Mouse (Mus musculus) lung, embryonic 15.5 days (tissue): ENCODE measurements around the gene Zfp503. TPM values are rescaled to one million over a fixed set of nuclear protein-coding genes. Genes with fewer than 3 reads are reported as not detected.
A peak's percentile ranks its signal among the peaks of the same experiment; 100 is the strongest.

Experiments
- ATAC-seq: fragments of 200-750 bp; cut with Nextera tagmentation; 2 replicates; pipeline ENCODE4 v1.8.0; 2017; ENCODE audit warnings: moderate number of reproducible peaks, borderline replicate concordance; ENCODE audit not compliant: low FRiP score, low TSS enrichment; ENCODE audit errors: extremely low read depth
- H3K27ac ChIP-seq: fragments of 300-500 bp; sonication (generic); 2 replicates; pipeline ENCODE4 v1.5.1; 2015; ENCODE audit warnings: moderate library complexity, mild to moderate bottlenecking, inconsistent platforms
- H3K27me3 ChIP-seq: fragments of 300-500 bp; sonication (generic); 2 replicates; pipeline ENCODE4 v1.6.1; 2015; ENCODE audit warnings: inconsistent platforms
- H3K36me3 ChIP-seq: fragments of 300-500 bp; sonication (generic); 2 replicates; pipeline ENCODE4 v1.6.1; 2015; ENCODE audit warnings: inconsistent platforms
- H3K4me1 ChIP-seq: fragments of 300-500 bp; sonication (generic); 2 replicates; pipeline ENCODE4 v1.6.1; 2015; ENCODE audit warnings: inconsistent platforms
- H3K4me2 ChIP-seq: fragments of 300-500 bp; sonication (generic); 2 replicates; pipeline ENCODE4 v1.6.1; 2015; ENCODE audit warnings: inconsistent platforms, mild to moderate bottlenecking, moderate library complexity
- H3K4me3 ChIP-seq: fragments of 300-500 bp; sonication (generic); 2 replicates; pipeline ENCODE4 v1.5.1; 2015; ENCODE audit warnings: mild to moderate bottlenecking, inconsistent platforms
- H3K9ac ChIP-seq: fragments of 300-500 bp; sonication (generic); 2 replicates; pipeline ENCODE4 v1.6.1; 2015; ENCODE audit warnings: inconsistent platforms
- H3K9me3 ChIP-seq: fragments of 300-500 bp; sonication (generic); 2 replicates; pipeline ENCODE4 v1.6.1; 2016; ENCODE audit warnings: inconsistent platforms
- WGBS: fragments of 180-500 bp; shearing (Covaris S2); methylation state at CpG from one replicate; pipeline ENCODE4 v1.1.7; 2015; 5-methylcytosine and 5-hydroxymethylcytosine counted together
- polyA plus RNA-seq: library from polyadenylated mRNA; unstranded; fragments of >200 nt; fragmentation: Nextera tagmentation; extraction: Ambion mirVana; gene quantifications from 2 replicates; pipeline ENCODE4 v1.2.1, GENCODE M21; 2015

The Zfp503 gene
- polyA plus RNA-seq, 1 experiment from 2014 or later, result 26.8 TPM

DNA sequence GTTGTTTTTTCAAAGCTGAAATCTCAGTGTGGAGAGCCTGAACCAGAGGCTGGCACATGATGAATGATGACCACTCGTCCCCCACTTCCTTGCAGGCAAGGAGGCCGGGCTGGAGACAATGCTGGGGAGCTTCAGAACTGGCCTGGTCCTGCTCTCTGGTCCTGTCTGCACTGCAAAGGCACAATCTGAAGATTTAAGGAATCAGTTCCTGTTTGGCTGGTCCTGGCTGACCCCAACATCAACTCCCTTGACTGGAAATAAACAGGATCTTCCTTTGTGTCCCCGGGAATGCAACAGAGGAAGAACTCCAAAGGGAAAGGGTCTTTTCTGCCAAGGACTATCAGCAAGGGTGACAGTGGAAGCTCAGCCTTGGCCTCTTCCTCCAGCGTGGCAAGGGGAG is 25.4 kb upstream of the Zfp503 start:
- H3K27ac ChIP-seq, result 0 out of 2 replicates have a peak overlapping the region, but pooled peaks have one; percentile 3
- H3K9ac ChIP-seq, result no peak overlapping the region
- H3K27me3 ChIP-seq, result no peaks in the 10 kb centered on the region
- no peak for ATAC-seq
- no peak overlapping the region for H3K4me2 ChIP-seq
- WGBS, result 22% methylated on average over 4 of the region's 4 CpGs
- H3K4me1 ChIP-seq, result peaks cover 28% of the 10 kb centered on the region
- no peaks in the 10 kb centered on the region for H3K36me3 ChIP-seq
- H3K4me3 ChIP-seq, result no peak overlapping the region
- H3K9me3 ChIP-seq, result no peaks in the 10 kb centered on the region

DNA sequence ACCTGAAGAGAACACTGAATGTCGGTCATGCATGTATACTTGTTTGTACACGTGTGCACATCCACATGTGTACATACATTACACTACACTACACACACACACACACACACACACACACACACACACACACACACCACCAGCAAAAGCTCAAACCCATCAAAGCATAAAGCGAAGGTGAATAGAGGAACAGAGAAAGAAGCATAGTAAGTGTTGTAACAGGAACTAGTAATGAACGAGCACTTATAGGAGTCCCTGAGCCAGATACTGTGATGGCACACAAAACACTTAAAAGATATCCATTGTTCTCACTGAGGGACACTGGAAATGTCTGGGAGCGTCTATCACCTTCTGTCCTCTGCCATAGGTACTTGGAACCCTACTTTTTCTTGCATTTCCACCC is 24.9 kb upstream of the Zfp503 start:
- Histone ChIP-seq H3K4me3 (no peak overlapping the region), H3K27me3 (no peaks in the 10 kb centered on the region), H3K27ac (0 out of 2 replicates have a peak overlapping the region, but pooled peaks have one; percentile 3), H3K4me1 (peaks cover 24% of the 10 kb centered on the region), H3K9me3 (no peaks in the 10 kb centered on the region), H3K9ac (no peak overlapping the region), H3K36me3 (no peaks in the 10 kb centered on the region), H3K4me2 (no peak overlapping the region)
- 74% methylated on average over 5 of the region's 5 CpGs for WGBS
- no peak for ATAC-seq

DNA sequence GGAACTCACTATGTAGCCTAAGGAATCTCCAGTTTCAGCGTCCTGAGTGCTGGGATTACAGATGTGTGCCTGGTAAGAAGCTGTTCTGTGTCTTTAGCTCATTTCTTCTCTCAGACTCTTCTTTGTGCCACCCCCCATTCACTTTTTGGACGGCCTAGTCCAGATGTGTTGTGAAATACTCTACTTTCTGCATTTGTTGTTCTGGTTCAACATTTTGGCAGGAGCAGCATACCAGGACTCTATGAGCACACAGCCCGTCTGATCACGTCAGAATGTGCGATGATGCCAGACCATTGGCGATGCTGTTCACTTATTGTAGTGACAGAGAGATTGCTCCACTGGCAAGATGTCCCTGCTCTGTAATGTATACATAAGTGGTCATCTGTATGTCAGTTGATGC is 17.6 kb upstream of the Zfp503 start:
- no peaks in the 10 kb centered on the region for H3K36me3 ChIP-seq
- no peak for ATAC-seq
- no peak overlapping the region for H3K9ac ChIP-seq
- 0 out of 2 replicates have a peak, but pooled peaks cover 3% of the 10 kb centered on the region for H3K4me1 ChIP-seq
- H3K4me3 ChIP-seq, result no peak overlapping the region
- H3K4me2 ChIP-seq, result no peak overlapping the region
- H3K27me3 ChIP-seq, result no peaks in the 10 kb centered on the region
- WGBS, result 73% methylated on average over 6 of the region's 6 CpGs
- no peaks in the 10 kb centered on the region for H3K9me3 ChIP-seq
- H3K27ac ChIP-seq, result no peak overlapping the region

DNA sequence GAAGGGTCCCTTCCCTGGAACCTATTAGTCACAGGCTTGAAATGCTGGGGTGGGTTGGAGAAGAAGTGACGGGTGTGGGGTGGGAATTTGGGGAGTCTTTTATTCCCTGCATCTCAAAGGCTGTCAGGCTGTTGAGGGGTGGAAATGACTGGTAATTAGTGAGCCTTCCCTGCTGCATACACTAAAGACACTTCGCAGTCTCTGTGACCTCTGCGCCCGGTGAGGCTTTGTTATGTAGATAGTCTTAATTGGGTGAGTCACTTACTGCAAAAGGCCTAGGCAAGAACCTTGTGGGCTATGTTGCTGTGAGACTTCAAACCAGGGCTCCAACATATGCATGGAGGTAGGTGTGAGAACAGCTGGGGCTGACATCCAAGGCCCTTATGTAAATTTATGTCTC is 15.5 kb upstream of the Zfp503 start:
- Histone ChIP-seq H3K9ac (no peak overlapping the region), H3K4me1 (0 out of 2 replicates have a peak, but pooled peaks cover 3% of the 10 kb centered on the region), H3K27ac (no peak overlapping the region), H3K36me3 (no peaks in the 10 kb centered on the region), H3K4me2 (no peak overlapping the region), H3K27me3 (no peaks in the 10 kb centered on the region), H3K4me3 (no peak overlapping the region), H3K9me3 (no peaks in the 10 kb centered on the region)
- WGBS, result 74% methylated on average over 4 of the region's 4 CpGs
- no peak for ATAC-seq

DNA sequence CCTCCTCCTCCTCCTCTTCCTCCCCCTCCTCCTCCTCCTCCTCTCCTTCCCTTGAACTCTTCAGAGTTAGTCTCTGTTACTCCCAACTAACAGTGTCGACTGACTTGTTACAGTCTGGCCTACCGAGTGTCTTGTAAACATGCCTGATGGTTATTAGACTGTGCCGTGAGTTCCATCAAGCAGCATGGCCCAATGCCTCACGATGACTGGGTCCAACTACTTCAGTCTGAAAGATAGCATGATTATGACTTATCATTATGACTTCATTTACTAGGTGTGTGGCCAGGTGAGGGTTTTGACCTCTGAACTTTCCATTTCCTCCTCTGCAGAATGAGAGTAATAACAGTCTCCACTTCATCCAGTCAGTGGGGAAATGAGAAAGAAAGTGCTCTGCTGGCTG is 14.2 kb upstream of the Zfp503 start:
- 53% methylated on average over 4 of the region's 4 CpGs for WGBS
- no peak overlapping the region for H3K4me2 ChIP-seq
- 0 out of 2 replicates have a peak, but pooled peaks cover 3% of the 10 kb centered on the region for H3K4me1 ChIP-seq
- no peak overlapping the region for H3K4me3 ChIP-seq
- H3K27ac ChIP-seq, result no peak overlapping the region
- H3K9me3 ChIP-seq, result no peaks in the 10 kb centered on the region
- no peak for ATAC-seq
- no peaks in the 10 kb centered on the region for H3K36me3 ChIP-seq
- H3K27me3 ChIP-seq, result no peaks in the 10 kb centered on the region
- H3K9ac ChIP-seq, result no peak overlapping the region

DNA sequence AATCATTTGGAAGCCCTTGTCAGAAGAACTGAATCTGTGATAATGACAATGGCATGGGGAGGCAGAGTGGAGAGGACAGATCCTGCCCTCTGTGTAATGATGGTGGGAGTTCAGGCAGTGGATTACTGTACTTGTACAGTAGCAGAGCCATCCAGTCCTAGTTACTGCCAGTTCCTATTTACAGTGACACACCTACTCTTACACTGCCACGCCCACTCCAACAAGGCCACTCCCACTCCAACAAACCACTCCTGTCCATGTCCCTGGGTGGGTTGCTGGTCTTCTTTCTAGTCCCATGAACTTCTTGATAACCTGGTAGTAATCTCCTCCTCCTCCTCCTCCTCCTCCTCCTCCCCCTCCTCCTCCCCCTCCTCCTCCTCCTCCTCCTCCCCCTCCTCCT is 13.8 kb upstream of the Zfp503 start:
- H3K4me3 ChIP-seq, result no peak overlapping the region
- no peak overlapping the region for H3K9ac ChIP-seq
- no peak for ATAC-seq
- H3K9me3 ChIP-seq, result no peaks in the 10 kb centered on the region
- H3K27me3 ChIP-seq, result no peaks in the 10 kb centered on the region
- no peak overlapping the region for H3K4me2 ChIP-seq
- H3K27ac ChIP-seq, result no peak overlapping the region
- WGBS, result 29% methylated on average over 1 of the region's 1 CpGs
- H3K4me1 ChIP-seq, result 0 out of 2 replicates have a peak, but pooled peaks cover 3% of the 10 kb centered on the region
- no peaks in the 10 kb centered on the region for H3K36me3 ChIP-seq

DNA sequence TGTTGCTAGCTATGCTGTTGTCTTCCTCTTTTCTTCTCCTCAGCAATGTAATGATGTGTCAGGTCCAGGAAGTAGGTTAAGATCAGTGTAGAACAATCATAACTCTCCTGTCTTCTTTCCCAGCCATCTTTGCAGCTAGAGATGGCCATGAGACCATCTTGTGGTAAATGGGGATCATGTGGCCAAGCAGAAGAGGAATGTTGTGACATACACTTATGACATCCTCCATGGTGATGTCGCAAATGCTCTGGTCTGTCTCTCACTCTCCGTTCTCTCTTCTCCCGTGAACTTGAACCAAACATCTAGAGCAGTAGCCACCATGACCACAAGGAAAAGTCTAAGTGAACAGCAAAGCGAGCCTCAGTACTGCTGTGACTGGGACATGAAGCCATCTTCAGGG is 10.2 kb upstream of the Zfp503 start:
- H3K36me3 ChIP-seq, result no peaks in the 10 kb centered on the region
- H3K4me2 ChIP-seq, result no peak overlapping the region
- no peaks in the 10 kb centered on the region for H3K9me3 ChIP-seq
- no peak overlapping the region for H3K27ac ChIP-seq
- H3K27me3 ChIP-seq, result no peaks in the 10 kb centered on the region
- WGBS, result 84% methylated on average over 4 of the region's 4 CpGs
- ATAC-seq, result no peak
- H3K4me3 ChIP-seq, result no peak overlapping the region
- peaks cover 9% of the 10 kb centered on the region for H3K4me1 ChIP-seq
- no peak overlapping the region for H3K9ac ChIP-seq

DNA sequence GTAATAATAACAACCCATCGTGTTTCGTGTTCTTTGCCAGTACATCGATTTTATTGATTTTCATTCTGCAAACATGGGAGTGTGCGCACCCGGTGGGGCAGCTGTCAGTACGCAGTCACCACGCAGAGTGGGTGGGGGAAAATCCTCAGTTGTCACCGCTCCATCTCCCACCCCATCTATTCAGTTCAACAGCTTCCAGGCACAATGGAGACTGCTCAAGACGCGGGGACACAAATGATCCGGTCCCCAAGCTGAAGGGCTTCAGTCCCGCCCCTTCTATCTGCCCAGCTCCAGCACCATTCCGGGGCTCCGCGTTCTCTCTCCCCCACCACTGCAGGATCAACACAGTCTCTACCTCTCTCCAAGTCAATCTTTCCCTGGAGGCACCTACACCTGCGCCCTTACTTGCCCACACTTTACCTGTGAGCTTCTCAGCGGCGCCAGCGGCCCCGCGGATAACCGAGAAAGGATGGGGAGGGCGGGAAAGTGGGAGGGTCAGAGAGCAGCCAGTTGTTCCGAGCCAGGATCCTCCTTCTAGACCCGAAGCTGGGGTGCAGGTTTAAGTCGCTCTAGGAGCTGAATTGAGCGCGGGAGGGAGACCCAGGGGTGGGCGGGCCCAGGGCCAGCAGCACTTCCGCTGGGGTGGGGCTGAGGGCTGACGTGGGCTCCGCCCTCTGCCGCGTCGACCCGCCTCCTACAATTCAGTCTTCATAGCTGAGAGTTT is 5.8 kb upstream of the Zfp503 start:
- H3K36me3 ChIP-seq, result no peaks in the 10 kb centered on the region
- peak overlapping the region; percentile 78 for H3K9ac ChIP-seq
- under 1% methylated on average over 36 of the region's 36 CpGs for WGBS
- peak; percentile 86 for ATAC-seq
- peak overlapping the region; percentile 72 for H3K4me3 ChIP-seq
- peak overlapping the region; percentile 87 for H3K27ac ChIP-seq
- no peaks in the 10 kb centered on the region for H3K27me3 ChIP-seq
- H3K9me3 ChIP-seq, result no peaks in the 10 kb centered on the region
- peak overlapping the region; percentile 93 for H3K4me2 ChIP-seq
- peaks cover 31% of the 10 kb centered on the region for H3K4me1 ChIP-seq

DNA sequence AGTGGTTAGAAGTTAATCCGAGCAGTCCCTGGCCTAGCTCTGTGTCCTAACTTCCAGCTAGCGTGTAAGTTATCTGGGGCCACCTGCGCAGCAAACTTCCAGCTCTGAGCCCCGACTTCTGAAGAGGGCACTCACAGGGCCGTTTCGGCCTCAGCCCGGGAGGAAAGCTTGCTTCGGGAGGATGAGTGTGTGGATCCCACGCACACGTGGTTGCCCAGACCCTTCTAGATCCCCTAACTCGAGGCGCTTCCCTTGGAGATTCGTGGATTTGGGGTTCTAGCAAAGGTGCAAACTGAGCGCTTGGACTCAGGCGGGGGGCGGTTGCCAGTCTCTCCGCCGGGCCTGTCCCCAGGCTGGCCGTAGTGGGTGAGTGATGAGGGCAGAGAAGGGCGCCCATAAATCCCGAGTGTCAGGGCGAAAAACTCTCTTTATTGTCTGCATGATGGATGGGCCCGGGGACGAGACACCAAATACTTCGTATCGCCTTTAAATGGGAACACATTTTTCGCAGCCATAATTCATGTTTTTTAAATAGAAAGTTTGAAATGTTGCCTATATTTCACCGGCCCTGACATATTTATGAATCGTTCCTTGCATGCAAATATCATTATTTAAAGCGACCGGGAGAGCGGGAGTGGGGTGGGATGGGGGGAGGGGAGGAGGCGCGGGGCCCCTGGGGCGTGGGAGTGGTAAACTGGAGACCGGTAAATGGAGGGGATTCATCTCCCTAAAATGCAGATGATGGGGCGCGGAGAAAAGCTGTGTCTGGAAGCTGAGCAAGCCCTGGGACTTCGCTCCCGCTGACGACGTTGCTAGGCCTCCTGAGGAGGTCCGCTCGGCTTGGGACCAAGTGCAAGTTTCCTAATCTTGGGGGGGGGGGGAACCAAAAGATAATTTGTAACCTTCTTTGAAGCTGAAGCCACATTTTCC is 4.9 kb upstream of the Zfp503 start:
- Histone ChIP-seq H3K9me3 (no peaks in the 10 kb centered on the region), H3K4me3 (peak overlapping the region; percentile 72), H3K4me2 (peak overlapping the region; percentile 93), H3K36me3 (no peaks in the 10 kb centered on the region), H3K27ac (peak overlapping the region; percentile 87), H3K27me3 (no peaks in the 10 kb centered on the region), H3K9ac (peak overlapping the region; percentile 78), H3K4me1 (peaks cover 32% of the 10 kb centered on the region)
- WGBS, result 11% methylated on average over 44 of the region's 44 CpGs
- ATAC-seq, result no peak

DNA sequence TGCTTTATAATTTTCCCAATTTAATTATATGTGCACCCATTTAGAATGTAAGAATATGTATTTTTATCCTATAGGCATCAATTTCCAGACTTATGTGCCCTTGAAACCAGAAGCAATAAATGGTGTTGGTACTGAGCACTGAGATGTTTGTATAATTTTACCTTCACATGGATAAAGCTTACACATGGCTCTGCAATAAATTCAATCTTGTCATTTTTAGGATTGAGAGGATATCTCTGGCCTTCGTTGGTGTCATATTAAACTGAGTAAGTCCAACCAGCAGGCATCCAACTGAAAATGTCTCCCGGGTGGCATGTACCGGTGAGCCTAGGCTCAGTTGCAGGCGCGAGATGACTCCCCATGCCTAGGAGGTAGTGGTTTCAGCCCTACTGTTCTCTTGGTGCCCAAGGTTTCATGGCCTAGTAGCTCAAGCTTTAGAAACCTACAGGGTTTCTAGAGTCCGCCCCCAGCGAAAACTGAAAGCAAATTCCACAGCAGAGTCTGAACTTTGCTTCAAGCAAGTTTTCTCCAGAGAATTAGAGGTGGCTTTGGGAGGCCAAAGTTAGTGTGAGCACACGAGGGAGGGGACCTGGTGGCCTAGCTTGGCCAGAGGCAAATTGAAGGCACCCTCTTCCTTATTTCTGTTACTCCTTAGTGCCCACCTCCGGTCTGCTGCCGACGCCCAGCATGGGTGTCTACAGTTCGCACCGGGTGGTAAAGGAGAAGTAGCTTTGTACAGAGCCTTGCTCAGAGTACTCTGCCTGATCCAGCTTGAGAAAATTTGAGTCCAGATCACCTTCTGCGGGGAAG is 4.1 kb upstream of the Zfp503 start:
- Histone ChIP-seq H3K27me3 (no peaks in the 10 kb centered on the region), H3K36me3 (no peaks in the 10 kb centered on the region), H3K4me2 (peak overlapping the region; percentile 93), H3K27ac (peak overlapping the region; percentile 23), H3K4me1 (peaks cover 41% of the 10 kb centered on the region), H3K9ac (peak overlapping the region; percentile 78), H3K9me3 (no peaks in the 10 kb centered on the region), H3K4me3 (peak overlapping the region; percentile 72)
- no peak for ATAC-seq
- WGBS, result 46% methylated on average over 14 of the region's 14 CpGs

DNA sequence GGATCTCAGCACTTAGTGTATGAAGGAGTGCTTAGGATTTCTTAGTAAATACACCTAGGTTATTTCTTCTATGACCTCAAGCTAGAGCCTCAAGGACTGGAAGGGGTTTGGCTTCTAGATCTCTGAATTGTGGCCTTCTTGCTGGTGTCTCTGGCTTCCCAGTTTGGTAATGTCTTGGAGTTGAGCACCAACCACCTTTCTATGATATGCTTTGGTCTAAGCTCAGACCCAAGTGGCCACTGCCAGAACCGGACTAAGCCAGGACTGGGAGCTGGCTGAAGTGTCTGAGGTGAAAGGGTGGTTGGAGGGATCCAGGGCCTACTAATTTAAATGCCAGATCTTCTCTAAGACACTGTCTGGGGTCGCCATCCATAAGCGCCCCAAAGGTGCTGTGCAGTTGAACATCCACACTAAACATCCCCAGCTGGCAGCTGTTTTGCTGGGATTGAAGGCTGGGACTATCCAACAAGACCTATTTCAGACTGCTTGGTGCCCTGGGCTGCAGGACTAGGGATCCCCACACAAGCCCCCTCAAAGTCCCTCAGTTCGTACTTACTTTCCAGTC is 3.0 kb upstream of the Zfp503 start:
- Histone ChIP-seq H3K9me3 (no peaks in the 10 kb centered on the region), H3K4me2 (peak overlapping the region; percentile 90), H3K4me1 (peaks cover 41% of the 10 kb centered on the region), H3K27me3 (no peaks in the 10 kb centered on the region), H3K36me3 (no peaks in the 10 kb centered on the region), H3K27ac (no peak overlapping the region), H3K9ac (no peak overlapping the region), H3K4me3 (no peak overlapping the region)
- WGBS, result 72% methylated on average over 4 of the region's 4 CpGs
- ATAC-seq, result no peak
